Mouse (Mus musculus): ENCODE data around the gene Mpo. TPM values are rescaled to one million over a fixed set of nuclear protein-coding genes. Genes with fewer than 3 reads are reported as not detected.

Mpo gene
- 2.8 and 4.0 TPM in 2 replicates for polyA plus RNA-seq (2016; fragmentation: Nextera tagmentation; extraction: Ambion mirVana)

DNA sequence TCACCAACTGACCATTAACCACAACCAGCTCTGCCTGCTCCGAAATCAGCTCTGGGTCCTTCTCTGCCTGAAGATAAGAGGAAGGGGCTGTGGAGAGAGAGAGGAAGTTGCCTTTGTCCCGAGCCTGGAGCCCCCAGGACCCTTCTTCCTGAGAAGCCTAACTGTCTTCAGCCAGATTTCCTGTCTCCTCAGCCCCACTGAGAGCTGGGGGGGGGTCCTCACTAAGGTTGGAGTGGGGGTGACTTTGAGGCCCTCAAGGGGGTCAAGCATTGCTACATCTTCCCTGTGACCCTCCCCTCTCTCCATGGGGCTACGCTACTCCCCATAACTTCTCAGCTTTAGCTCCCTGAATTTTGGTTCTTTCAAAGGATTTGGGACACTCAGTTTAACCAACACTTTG is at the start of gene Mpo:
Gene Mpo, plus strand, starts transcription at position 122 of the 400 bp plus-strand sequence.
- no peaks in the 10 kb centered on the region for H3K9me3 ChIP-seq (replicated peaks)
- 70% methylated on average over 3 of the region's 3 CpGs for WGBS
- H3K27ac ChIP-seq: no peak within 1 kb of the TSS
- no peaks in the 10 kb centered on the region for H3K36me3 ChIP-seq
- no peak for DNase-seq (ENCODE audit: low spot score)
- no peaks in the 10 kb centered on the region for H3K4me1 ChIP-seq
- 0 out of 2 replicates have a peak, but pooled peaks cover 4% of the 10 kb centered on the region for H3K27me3 ChIP-seq (ENCODE audit: low read depth, poor library complexity, severe bottlenecking)
- no peak within 1 kb of the TSS for H3K4me3 ChIP-seq

- H3K4me3 ChIP-seq: no peak overlapping the region
- peaks cover 1% of the 10 kb centered on the region for H3K4me1 ChIP-seq
- H3K9me3 ChIP-seq (replicated peaks): no peaks in the 10 kb centered on the region
- WGBS: 93% methylated on average over 3 of the region's 3 CpGs
- no peaks in the 10 kb centered on the region for H3K27me3 ChIP-seq (ENCODE audit: low read depth, poor library complexity, severe bottlenecking)
- H3K27ac ChIP-seq: no peak overlapping the region
- DNase-seq (ENCODE audit: low spot score): no peak
- peaks cover 65% of the 10 kb centered on the region for H3K36me3 ChIP-seq
These were observed 49.7 kb upstream of the Mpo start for GRCm38 (mm10) chr11:87743691-87744090.

DNA sequence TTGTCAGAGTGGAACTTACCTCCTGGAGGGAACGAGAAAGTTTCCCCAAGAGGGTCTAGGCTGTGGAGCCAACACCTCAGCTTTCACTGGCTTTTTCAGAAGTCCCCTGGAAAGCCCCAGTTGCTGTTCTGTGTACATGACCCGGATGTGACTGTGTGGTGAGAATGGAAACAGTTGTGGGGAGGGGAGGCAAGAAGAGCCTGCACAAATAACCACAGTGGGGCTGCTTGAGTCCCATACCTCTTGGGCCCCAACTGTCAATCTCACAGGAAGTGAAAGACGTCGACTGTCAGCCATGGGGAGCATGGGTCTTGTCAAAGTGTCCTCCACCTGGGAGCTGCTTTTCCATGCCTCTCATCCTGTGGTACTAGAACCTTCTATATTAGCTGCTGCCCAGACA is 48.4 kb upstream of the Mpo start:
- Histone ChIP-seq H3K4me3 (no peak overlapping the region), H3K36me3 (peaks cover 57% of the 10 kb centered on the region)
- DNase-seq (ENCODE audit: low spot score): no peak

DNA sequence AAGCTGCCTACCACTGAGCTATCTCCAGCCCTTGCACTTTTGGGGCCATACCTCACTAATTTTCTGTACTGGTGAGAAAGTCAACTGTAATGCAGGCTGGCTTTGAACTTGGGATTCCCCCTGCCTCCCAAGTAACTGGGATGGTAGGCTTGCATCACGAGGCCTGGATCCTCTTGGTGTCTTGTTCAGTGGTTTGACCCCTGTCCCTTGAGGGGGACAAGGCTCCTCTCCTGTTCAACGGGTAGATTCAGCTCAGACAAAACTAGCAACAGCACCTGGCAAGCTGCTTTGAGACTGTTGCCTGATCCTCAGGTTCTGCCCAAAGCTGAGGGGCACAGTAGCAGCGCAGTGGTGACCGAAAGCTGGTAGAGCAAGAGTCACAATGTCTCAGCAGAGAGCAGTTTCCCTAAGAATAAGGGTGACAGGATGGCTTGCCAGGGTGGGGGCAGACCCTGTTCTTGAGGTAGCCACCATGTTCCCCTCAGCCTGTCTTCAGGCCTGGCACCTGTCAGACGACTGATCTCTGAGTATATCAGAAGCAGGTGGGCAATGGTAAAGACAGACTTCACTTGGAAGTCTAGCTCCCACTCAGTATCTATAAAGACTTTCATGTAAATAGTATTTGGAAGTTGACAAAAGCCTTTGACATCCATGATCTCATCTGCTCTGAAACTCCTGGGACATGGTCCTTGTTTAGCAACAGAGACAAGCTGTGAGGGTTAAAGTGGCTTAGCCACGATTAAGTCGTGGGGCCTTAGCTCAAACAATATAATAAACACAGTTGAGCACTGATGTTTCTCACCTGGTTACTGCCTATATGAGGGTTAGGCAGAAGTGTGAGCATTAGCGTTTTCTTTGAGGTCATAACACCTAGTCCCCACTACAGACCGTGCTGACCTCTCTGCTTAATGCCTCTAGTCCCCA is 47.5 kb upstream of the Mpo start:
- no peaks in the 10 kb centered on the region for H3K27me3 ChIP-seq (ENCODE audit: low read depth, poor library complexity, severe bottlenecking)
- no peak overlapping the region for H3K4me3 ChIP-seq
- WGBS: 80% methylated on average over 9 of the region's 9 CpGs
- H3K36me3 ChIP-seq: peaks cover 48% of the 10 kb centered on the region
- no peak for DNase-seq (ENCODE audit: low spot score)
- H3K27ac ChIP-seq: no peak overlapping the region
- H3K9me3 ChIP-seq (replicated peaks): no peaks in the 10 kb centered on the region
- peaks cover 10% of the 10 kb centered on the region for H3K4me1 ChIP-seq

More for the DNA sequence above, 48.4 kb upstream of the Mpo start:
- Histone ChIP-seq H3K27ac (no peak overlapping the region), H3K4me1 (peaks cover 10% of the 10 kb centered on the region), H3K9me3 (replicated peaks) (no peaks in the 10 kb centered on the region), H3K27me3 (ENCODE audit: low read depth, poor library complexity, severe bottlenecking) (no peaks in the 10 kb centered on the region)
- 85% methylated on average over 4 of the region's 4 CpGs for WGBS

DNA sequence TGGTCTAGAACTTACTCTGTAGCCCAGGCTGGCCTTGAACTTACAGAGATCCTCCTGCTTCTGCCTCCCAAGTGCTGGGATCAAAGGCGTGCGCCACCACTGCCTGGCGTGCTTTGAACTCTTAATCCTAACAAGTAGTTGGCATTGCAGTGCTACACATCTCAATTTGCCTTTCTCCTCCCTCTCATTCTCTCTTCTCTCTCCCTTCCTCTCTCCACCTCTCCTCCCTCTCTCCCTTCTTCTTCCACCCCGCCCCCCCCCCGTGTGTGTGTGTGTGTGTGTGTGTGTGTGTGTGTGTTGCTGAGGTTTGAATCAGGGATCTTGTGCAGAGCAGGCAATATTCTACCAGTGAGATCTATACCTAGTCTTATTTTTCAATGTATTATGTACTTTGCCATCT is 46.1 kb upstream of the Mpo start:
- 93% methylated on average over 5 of the region's 5 CpGs for WGBS
- no peaks in the 10 kb centered on the region for H3K27me3 ChIP-seq (ENCODE audit: low read depth, poor library complexity, severe bottlenecking)
- no peaks in the 10 kb centered on the region for H3K9me3 ChIP-seq (replicated peaks)
- H3K36me3 ChIP-seq: peaks cover 34% of the 10 kb centered on the region
- no peak for DNase-seq (ENCODE audit: low spot score)
- no peak overlapping the region for H3K27ac ChIP-seq
- H3K4me3 ChIP-seq: no peak overlapping the region
- peaks cover 10% of the 10 kb centered on the region for H3K4me1 ChIP-seq

DNA sequence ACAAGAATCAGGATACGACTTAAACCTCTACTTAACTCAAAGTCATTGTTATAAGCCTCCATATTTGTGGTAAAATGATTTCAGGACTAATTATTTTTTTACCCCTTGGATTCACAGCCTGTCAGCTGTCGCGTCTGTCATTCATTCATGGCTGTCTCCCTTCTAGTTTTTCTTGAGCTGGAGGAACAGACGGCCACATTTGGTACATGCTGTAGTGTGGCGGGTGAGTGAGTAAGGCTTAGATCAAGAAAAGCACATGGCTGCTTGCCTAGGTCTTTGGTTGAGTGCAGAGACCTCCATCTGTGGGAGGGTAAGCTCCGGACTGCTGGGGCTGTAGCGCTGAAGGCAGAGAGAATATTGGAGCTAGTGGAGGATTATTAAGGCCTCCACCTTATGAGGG is 45.7 kb upstream of the Mpo start:
- H3K4me3 ChIP-seq: no peak overlapping the region
- H3K36me3 ChIP-seq: peaks cover 30% of the 10 kb centered on the region
- 91% methylated on average over 7 of the region's 7 CpGs for WGBS
- H3K4me1 ChIP-seq: peaks cover 10% of the 10 kb centered on the region
- no peak for DNase-seq (ENCODE audit: low spot score)
- H3K27me3 ChIP-seq (ENCODE audit: low read depth, poor library complexity, severe bottlenecking): no peaks in the 10 kb centered on the region
- no peaks in the 10 kb centered on the region for H3K9me3 ChIP-seq (replicated peaks)
- H3K27ac ChIP-seq: no peak overlapping the region

- Histone ChIP-seq H3K27me3 (ENCODE audit: low read depth, poor library complexity, severe bottlenecking) (no peaks in the 10 kb centered on the region), H3K4me1 (peaks cover 10% of the 10 kb centered on the region), H3K27ac (peak overlapping the region; percentile 66), H3K9me3 (replicated peaks) (no peaks in the 10 kb centered on the region), H3K4me3 (peak overlapping the region; percentile 21; the same call in 1 of the 2 replicates), H3K36me3 (peaks cover 23% of the 10 kb centered on the region)
- 33% methylated on average over 19 of the region's 19 CpGs for WGBS
- DNase-seq (ENCODE audit: low spot score): no peak
These were observed 45.0 kb upstream of the Mpo start for GRCm38 (mm10) chr11:87748132-87749119.

- Histone ChIP-seq H3K27ac (peak overlapping the region; percentile 66), H3K9me3 (replicated peaks) (no peaks in the 10 kb centered on the region), H3K4me1 (peaks cover 15% of the 10 kb centered on the region), H3K36me3 (peaks cover 13% of the 10 kb centered on the region), H3K27me3 (ENCODE audit: low read depth, poor library complexity, severe bottlenecking) (no peaks in the 10 kb centered on the region), H3K4me3 (no peak overlapping the region)
- DNase-seq (ENCODE audit: low spot score): no peak
- WGBS: 42% methylated on average over 18 of the region's 18 CpGs
These were observed 44.0 kb upstream of the Mpo start for GRCm38 (mm10) chr11:87749192-87750042.

DNA sequence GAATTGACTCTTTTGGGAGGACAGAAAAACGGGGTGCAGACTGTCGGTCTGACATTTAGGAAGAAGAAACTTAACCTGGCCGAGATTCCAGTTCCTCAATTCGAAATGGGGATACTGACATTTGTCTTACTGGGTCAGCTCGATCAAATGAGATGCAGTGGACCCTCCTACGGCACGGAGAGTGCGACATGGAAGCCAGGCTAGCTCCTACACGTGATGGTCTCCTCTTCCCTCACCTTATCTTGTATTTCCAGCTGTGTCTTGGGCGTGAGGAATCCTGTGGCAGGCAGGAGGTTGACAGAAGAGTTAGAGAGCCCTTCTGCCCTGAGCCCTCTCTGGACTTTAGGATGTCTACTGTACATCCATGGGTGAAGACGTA is 43.3 kb upstream of the Mpo start:
- H3K27ac ChIP-seq: 0 out of 2 replicates have a peak overlapping the region, but pooled peaks have one; percentile 66
- 83% methylated on average over 11 of the region's 11 CpGs for WGBS
- H3K4me3 ChIP-seq: no peak overlapping the region

GRCm38 (mm10) chr11:87750521-87750920 is 42.9 kb upstream of the Mpo start:
- H3K4me3 ChIP-seq: no peak overlapping the region
- no peaks in the 10 kb centered on the region for H3K9me3 ChIP-seq (replicated peaks)
- no peak for DNase-seq (ENCODE audit: low spot score)
- H3K36me3 ChIP-seq: peaks cover 2% of the 10 kb centered on the region
- H3K27me3 ChIP-seq (ENCODE audit: low read depth, poor library complexity, severe bottlenecking): no peaks in the 10 kb centered on the region
- H3K27ac ChIP-seq: peak overlapping the region; percentile 50; the same call in 1 of the 2 replicates
- peaks cover 20% of the 10 kb centered on the region for H3K4me1 ChIP-seq
- WGBS: 89% methylated on average over 3 of the region's 3 CpGs

More for the DNA sequence above, 43.3 kb upstream of the Mpo start:
- no peak for DNase-seq (ENCODE audit: low spot score)
- peaks cover 7% of the 10 kb centered on the region for H3K36me3 ChIP-seq
- H3K4me1 ChIP-seq: peaks cover 20% of the 10 kb centered on the region
- no peaks in the 10 kb centered on the region for H3K27me3 ChIP-seq (ENCODE audit: low read depth, poor library complexity, severe bottlenecking)
- no peaks in the 10 kb centered on the region for H3K9me3 ChIP-seq (replicated peaks)

GRCm38 (mm10) chr11:87751031-87751430 is 42.4 kb upstream of the Mpo start:
- Histone ChIP-seq H3K4me3 (no peak overlapping the region), H3K27me3 (ENCODE audit: low read depth, poor library complexity, severe bottlenecking) (no peaks in the 10 kb centered on the region), H3K9me3 (replicated peaks) (no peaks in the 10 kb centered on the region), H3K27ac (peak overlapping the region; percentile 50), H3K36me3 (no peaks in the 10 kb centered on the region), H3K4me1 (peaks cover 20% of the 10 kb centered on the region)
- 88% methylated on average over 8 of the region's 8 CpGs for WGBS
- DNase-seq (ENCODE audit: low spot score): no peak

DNA sequence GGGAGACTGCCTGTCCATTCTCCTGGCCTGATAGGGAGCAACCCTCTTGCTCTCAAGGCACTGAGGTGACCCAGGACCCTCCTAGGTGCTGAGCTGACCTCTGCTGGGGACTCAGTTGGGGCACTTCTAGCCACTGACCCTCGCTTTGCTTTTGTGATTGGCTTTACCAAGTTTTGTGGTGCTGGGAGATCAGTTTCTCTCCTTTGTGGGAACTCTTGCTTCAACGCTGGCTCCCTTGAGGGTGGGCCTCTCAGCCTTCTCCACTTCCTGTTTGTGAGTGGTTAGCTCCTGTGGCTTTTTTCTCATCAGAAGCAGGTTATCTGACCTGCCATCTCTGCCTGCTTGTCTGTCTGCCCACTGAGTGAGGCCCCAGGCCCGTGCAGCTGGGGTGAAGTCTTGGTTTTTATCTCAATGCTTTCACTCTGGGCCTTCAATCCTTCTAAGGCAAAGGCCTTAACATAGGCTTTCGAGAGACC is 41.9 kb upstream of the Mpo start:
- H3K9me3 ChIP-seq (replicated peaks): no peaks in the 10 kb centered on the region
- H3K4me3 ChIP-seq: no peak overlapping the region
- 73% methylated on average over 4 of the region's 4 CpGs for WGBS
- no peaks in the 10 kb centered on the region for H3K36me3 ChIP-seq
- H3K27me3 ChIP-seq (ENCODE audit: low read depth, poor library complexity, severe bottlenecking): no peaks in the 10 kb centered on the region
- no peak for DNase-seq (ENCODE audit: low spot score)
- H3K4me1 ChIP-seq: peaks cover 20% of the 10 kb centered on the region
- H3K27ac ChIP-seq: peak overlapping the region; percentile 50

Measured in limb, embryonic 10.5 days (tissue).